Mouse (Mus musculus) cerebellum, postnatal 36 days (tissue): Measurements from ENCODE around the gene Ndrg3.

ENCODE experiments used
- DNase-seq, 2 experiments: peaks; one replicate each; pipeline ENCODE4 v3.0.0; 2021 to 2022; ENCODE audit warnings: mixed read lengths in 2 of 2

The Ndrg3 gene

DNA sequence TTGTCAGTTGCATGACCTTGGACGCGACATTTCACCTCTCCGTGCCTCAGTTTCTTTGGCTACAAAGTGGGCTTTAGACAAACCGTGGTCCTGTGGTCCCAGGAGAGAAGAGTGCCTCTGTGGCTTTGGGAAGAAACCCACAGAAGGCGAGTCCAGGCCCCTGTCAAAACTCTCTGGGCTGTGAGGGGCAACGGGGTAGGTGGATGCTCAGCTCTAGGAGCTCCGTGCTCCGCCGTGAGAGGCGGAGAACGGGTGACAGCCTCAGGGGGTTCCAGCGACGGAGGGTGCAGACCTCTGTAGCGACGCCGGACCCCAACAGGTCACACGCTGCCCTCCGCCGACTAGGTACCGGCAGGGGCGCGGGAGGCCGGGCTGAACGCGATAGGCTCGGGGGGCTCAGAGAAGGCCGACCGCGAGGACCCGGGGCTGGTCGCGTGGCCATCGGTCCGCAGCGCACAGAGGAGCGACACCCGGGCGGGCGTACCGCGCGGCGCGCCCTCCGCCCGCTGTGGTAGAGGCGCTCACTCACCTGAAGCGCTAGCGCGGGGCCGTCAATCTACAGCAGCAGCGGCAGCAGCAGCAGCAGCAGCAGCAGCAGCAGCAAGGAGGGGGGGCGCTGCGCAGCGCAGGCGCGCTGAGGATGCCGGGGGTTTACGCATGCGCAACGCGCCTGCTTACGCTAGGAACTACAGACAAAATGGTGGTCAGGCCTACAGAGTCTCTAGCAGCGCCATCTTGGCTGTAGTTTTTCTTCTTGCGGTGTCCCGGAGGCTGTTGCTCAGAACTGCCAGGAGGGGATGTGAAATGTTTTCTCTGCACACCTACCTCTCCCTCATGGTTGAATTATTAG is at the start of gene Ndrg3:
TSS of gene Ndrg3 (minus strand) at position 587 of the 850 bp plus-strand sequence.
- peak; percentile 97 to 98 for DNase-seq

GRCm38 (mm10) chr2:157041421-157041820 is 49.6 kb upstream of the Ndrg3 start:
- no peak for DNase-seq

GRCm38 (mm10) chr2:157040649-157041046 is 48.8 kb upstream of the Ndrg3 start:
- DNase-seq: no peak

DNA sequence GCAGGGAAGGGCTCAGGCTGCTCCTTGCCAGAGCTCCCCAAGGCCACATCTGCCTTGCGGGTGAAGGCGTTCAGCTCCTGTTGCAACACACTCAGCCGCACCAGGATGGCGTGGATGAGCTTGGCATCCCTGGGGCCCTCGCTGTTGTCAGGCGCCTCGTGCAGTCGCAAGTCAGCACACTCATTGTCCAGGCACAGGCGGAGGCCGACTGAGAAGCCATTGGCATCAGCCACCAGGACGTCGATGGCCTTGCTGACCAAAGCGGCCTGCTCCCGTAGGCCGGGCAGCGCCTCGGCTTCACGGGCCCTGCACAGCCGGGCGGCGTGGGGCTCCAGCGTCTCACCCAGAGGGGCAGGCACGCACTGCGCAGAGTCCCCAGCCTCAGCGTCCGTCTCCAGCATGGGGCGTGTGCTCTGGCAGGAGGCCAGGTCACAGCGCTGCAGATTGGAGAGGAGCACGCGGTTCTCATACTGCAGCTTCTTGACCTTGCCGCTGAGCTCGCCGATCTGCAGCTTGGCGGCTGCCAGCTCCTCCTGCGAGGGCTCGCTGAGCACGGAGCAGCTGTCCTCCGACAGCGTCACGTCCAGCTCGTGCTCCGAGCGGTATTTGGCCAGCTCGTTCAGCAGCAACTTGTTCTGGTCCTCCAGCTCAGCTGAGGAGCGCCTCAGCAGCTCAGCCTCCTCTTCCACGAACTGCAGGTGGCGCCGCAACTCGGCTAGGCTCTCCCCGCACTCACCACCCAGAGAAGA is 48.2 kb upstream of the Ndrg3 start:
- peak; percentile 63 for DNase-seq

DNA sequence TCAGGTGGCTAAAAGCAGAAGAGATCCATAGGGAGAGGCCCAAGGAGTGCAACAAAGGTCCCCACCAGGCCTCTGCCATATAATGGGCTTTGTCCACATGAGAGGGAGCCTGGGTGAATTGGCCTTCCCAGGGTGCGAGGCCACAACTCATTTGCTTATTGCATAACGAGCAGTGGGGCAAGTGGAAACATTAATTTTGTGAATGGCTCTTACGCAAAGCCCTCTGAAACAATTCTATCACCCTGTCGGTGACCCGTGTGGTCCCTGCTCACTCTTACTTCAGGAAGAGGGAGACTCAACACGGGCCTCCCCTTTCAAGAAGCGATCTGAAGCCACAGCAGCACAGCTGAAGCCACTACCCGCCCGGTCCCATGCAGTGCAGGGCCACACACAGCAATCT is 45.4 kb upstream of the Ndrg3 start:
- DNase-seq: no peak

DNA sequence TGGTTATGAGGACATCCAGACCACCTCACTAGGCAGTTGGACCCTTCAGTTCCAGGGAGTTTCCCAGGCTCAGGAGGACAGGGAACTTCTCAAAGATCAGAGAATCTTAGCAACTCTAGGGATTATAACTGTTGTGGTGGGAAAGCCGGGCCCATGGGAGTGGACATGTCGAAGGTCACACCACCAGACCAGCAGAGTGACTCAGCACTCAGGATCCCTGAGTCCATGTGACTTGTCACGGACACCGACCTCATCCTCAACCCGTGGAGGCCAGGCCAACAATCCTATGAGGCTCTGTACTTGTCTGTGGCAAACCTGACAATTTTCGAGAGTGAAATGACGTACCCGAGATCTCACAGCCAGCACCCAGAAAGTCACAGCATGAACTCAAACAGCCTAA is 44.5 kb upstream of the Ndrg3 start:
- no peak for DNase-seq

- DNase-seq: peak; percentile 66 to 78
Observed at GRCm38 (mm10) chr2:157035371-157035770, 43.5 kb upstream of the Ndrg3 start.

DNA sequence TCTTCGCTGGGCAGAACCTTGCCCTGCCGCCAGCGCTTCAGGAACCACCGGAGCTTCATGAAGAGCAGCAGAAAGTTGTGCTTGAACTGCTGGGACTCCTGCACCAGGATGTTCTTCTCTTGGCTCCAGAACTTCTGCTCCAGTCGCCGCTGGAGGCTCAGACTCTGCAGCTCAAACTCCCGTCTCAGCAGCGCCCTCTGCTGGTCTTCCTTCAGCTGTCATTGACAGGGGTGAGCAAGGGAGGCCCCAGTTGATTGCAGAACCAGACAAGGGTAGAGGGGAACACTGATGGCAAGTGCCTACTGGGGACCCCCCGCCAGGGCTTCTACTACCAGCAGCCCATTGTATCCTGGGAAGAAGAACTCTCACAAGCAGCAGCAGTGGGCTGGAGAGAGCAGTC is 38.9 kb upstream of the Ndrg3 start:
- DNase-seq: peak; percentile 89

DNA sequence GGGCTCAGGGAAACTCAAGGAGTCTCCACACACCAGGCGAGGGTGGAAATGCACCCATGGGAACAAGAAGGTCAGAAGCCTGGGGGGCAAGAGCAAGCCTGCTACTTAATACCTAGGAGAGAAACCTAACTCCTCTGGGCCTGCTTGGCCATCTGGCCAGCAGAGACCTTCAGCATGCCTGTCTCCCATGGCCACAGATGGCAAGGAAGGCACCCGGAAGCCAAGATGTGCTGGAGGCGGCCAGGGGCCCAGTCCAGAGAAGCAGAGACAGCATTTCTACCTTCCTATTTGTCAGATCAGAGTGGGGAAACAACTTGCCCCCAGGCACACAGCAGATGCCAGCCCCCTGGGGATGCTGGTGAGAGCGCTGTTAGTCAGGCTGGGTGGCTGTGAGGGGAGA is 36.4 kb upstream of the Ndrg3 start:
- DNase-seq: peak in 1 of 2 experiments; percentile 48

GRCm38 (mm10) chr2:157027106-157028008 is 35.5 kb upstream of the Ndrg3 start:
- peak; percentile 77 to 82 for DNase-seq

- no peak for DNase-seq
Observed at GRCm38 (mm10) chr2:157021156-157021555, 29.3 kb upstream of the Ndrg3 start.

- DNase-seq: no peak
Observed at GRCm38 (mm10) chr2:157019228-157019627, 27.4 kb upstream of the Ndrg3 start.

DNA sequence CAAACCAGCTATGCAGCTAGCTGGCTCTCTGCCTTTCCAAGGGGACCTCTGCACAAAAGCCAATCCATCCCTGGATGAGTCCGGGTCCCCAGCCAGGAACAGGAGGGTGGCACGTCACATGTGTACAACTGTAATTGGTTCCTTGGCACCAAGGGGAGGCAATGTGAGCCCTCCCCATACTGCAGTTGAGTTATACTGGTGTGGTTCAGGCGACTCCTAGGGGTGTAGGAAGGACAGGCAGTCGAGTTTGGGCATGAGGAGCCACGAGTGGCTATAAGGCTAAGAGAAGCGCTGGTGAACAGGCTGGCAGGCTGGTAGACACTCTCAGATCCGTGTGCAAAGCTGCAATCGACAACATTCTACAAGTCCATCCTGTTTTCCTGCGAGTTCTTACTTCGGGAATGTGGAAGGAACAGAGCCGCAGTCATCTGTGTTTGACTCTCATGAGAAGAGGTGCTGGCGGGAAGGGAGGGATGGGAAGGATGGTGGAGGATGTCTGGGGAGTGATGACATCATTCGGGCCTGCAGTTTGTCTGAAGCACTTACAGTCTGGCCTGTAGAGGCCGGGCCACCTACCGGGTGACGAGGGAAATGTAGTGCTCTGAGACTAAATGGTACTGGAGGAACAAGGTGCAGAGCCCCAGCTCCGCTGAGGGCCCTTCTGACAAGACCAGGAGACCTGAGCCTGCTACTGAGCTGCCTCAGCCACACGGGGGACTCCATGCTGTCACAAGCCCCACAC is 24.8 kb upstream of the Ndrg3 start:
- no peak for DNase-seq

GRCm38 (mm10) chr2:157012341-157012740 is 20.5 kb upstream of the Ndrg3 start:
- no peak for DNase-seq

- DNase-seq: peak in 1 of 2 experiments; percentile 21
Observed at GRCm38 (mm10) chr2:157010634-157011310, 18.9 kb upstream of the Ndrg3 start.

- DNase-seq: peak in 1 of 2 experiments; percentile 7
Observed at GRCm38 (mm10) chr2:157010121-157010520, 18.3 kb upstream of the Ndrg3 start.

DNA sequence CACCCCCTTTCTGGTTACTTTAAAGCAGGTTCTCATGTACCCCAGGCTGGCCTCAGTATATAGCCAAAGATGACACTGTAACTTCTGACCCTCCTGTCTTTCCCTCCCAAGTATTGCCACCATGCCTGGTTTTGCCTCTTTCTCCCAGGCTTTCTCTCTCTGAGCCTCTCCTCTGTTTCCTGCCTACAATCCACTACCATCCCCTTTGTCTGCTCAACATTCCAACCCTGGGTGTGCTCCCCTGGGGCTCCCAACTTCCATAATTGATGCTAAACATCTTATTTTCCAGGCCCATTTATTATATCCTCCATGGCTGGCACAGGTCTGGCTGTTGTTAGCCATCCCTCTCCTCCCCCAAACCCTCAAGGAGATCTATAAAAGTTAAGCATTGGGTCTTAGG is 16.7 kb upstream of the Ndrg3 start:
- peak in 1 of 2 experiments; percentile 2 for DNase-seq

DNA sequence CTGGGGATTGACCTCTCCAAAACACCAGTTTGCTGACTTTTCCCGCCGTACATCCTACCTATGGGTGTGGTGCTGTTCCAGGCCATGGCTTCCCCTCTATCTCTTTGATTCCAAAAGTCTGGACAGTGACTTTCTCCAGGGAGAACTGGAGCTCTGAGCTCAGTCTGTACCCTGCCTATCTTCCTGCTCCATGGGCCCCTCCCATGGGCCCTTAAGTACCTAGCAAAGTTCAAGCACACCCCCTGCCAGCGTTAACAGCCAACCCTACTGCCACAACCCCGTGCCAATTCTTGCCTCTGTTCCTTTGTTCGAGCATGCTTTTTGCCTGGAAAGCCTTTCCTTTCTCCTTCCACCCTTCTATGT is 15.4 kb upstream of the Ndrg3 start:
- no peak for DNase-seq

GRCm38 (mm10) chr2:157006511-157007233 is 14.8 kb upstream of the Ndrg3 start, which contains the start of gene Dsn1:
Gene Dsn1 (minus strand): TSS chr2:157007154.
- DNase-seq: peak; percentile 86 to 90

GRCm38 (mm10) chr2:157002321-157002720 is 10.5 kb upstream of the Ndrg3 start:
- DNase-seq: no peak

DNA sequence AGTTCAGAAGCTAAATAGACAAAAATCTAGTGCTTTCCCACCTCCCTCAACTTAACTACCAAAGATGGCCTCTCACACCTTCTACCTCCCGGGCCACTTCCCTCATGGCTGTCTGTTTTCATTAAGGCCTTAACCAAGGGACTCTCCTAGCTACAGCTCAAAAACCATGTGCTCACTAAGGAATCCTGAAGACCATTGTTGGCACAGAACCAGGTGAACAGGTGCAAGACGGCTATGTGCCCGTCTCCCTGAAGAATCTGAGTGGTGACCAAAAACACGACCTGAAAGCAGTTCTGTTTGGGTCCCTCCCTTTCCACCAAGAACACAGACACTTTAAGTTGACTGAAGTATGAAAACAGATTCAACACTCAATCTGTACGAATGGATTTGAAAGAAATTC is 6.4 kb upstream of the Ndrg3 start:
- peak; percentile 58 to 65 for DNase-seq
